11 mouse cellular contexts compared by ENCODE assay signal in genomic region chr5:133676791-133677450, GRCm38 (mm10).
DNase-seq lines count a peak whose midpoint lies in the region; ATAC-seq and TF ChIP-seq lines count a peak whose summit lies in the region.
"Had no signal": no experiment of that assay in that cellular context is flagged by ENCODE, and none has a peak within 500 bp of the region (broad histone marks: within the 10 kb centered on the region; RNA-seq: fewer than 3 reads in every experiment).

No protein-coding gene starts in this region.

- WGBS in hindbrain, postnatal 0 days: 45% methylated on average over 15 of the region's 15 CpGs
- WGBS in neural tube, embryonic 13.5 days: 46% methylated on average over 15 of the region's 15 CpGs
- WGBS in liver, postnatal 0 days (ENCODE audit: insufficient replicate concordance): 88% methylated on average over 15 of the region's 15 CpGs
- 77% methylated on average over 15 of the region's 15 CpGs for WGBS in lung, postnatal 0 days

- H3K36me3 ChIP-seq in hindbrain, postnatal 0 days (ENCODE audit: insufficient read depth, low read length): no peaks in the 10 kb centered on the region
- H3K36me3 ChIP-seq in neural tube, embryonic 13.5 days: no peaks in the 10 kb centered on the region
- no peaks in the 10 kb centered on the region for H3K36me3 ChIP-seq in liver, postnatal 0 days (replicated peaks; ENCODE audit: insufficient read depth, low read length)
- no peaks in the 10 kb centered on the region for H3K36me3 ChIP-seq in lung, postnatal 0 days (ENCODE audit: insufficient read depth, low read length)
- H3K36me3 ChIP-seq: intestine, embryonic 15.5 days had no signal

- DNase-seq in embryo, embryonic 10.5 days (ENCODE audit: low spot score): peak; percentile 11
- no peak for DNase-seq in embryo, embryonic 10 days (ENCODE audit: low spot score)
- peak; percentile 38 for DNase-seq in cerebellum, adult 9-10 months
- DNase-seq in hindbrain, postnatal 0 days (ENCODE audit: low spot score): peak; percentile 52
- no peak for DNase-seq in liver, postnatal 0 days
- no peak for DNase-seq in lung, postnatal 0 days (ENCODE audit: low spot score)
- DNase-seq: heart, adult 18-20 months; lung, postnatal 10 days had no signal

- no peaks in the 10 kb centered on the region; the same call in 1 of the 2 replicates for H3K4me1 ChIP-seq in hindbrain, postnatal 0 days (ENCODE audit: insufficient read depth, low read length)
- H3K4me1 ChIP-seq in neural tube, embryonic 13.5 days (replicated peaks): peaks cover 23% of the 10 kb centered on the region
- no peaks in the 10 kb centered on the region for H3K4me1 ChIP-seq in liver, postnatal 0 days (ENCODE audit: insufficient read depth)
- H3K4me1 ChIP-seq in lung, postnatal 0 days (ENCODE audit: insufficient read depth, low read depth, low read length): no peaks in the 10 kb centered on the region
- H3K4me1 ChIP-seq: intestine, embryonic 15.5 days had no signal

- no peaks in the 10 kb centered on the region for H3K9me3 ChIP-seq in hindbrain, postnatal 0 days (ENCODE audit: low read length)
- H3K9me3 ChIP-seq in neural tube, embryonic 13.5 days: no peaks in the 10 kb centered on the region
- no peaks in the 10 kb centered on the region for H3K9me3 ChIP-seq in liver, postnatal 0 days (ENCODE audit: low read length)
- H3K9me3 ChIP-seq in lung, postnatal 0 days (ENCODE audit: low read length): no peaks in the 10 kb centered on the region
- H3K9me3 ChIP-seq: intestine, embryonic 15.5 days had no signal

- no peaks in the 10 kb centered on the region for H3K27me3 ChIP-seq in hindbrain, postnatal 0 days (ENCODE audit: insufficient read depth, low read length)
- no peaks in the 10 kb centered on the region for H3K27me3 ChIP-seq in neural tube, embryonic 13.5 days
- H3K27me3 ChIP-seq in liver, postnatal 0 days (ENCODE audit: insufficient read depth, low read length): no peaks in the 10 kb centered on the region
- H3K27me3 ChIP-seq in lung, postnatal 0 days (replicated peaks; ENCODE audit: insufficient read depth, low read length): no peaks in the 10 kb centered on the region
- H3K27me3 ChIP-seq: intestine, embryonic 15.5 days had no signal

- no peak overlapping the region for H3K4me2 ChIP-seq in hindbrain, postnatal 0 days (ENCODE audit: low read depth, low read length)
- no peak overlapping the region for H3K4me2 ChIP-seq in neural tube, embryonic 13.5 days
- H3K4me2 ChIP-seq in liver, postnatal 0 days (ENCODE audit: low read depth, low read length): no peak overlapping the region
- no peak overlapping the region for H3K4me2 ChIP-seq in lung, postnatal 0 days (replicated peaks; ENCODE audit: low read depth, low read length)
- H3K4me2 ChIP-seq: intestine, embryonic 15.5 days had no signal

- TF ChIP-seq CTCF in hindbrain, postnatal 0 days (IDR thresholded peaks at IDR 0.05; ENCODE audit: low read depth): 0 out of 2 replicates have a peak, but pooled peaks have one; percentile 1
- TF ChIP-seq CTCF in liver, postnatal 0 days (IDR thresholded peaks at IDR 0.05; ENCODE audit: low read depth): no peak
- no peak for TF ChIP-seq CTCF in lung, postnatal 0 days (IDR thresholded peaks at IDR 0.05)

- no peak for TF ChIP-seq EP300 in liver, postnatal 0 days (IDR thresholded peaks at IDR 0.05; ENCODE audit: low read depth)
- no peak for TF ChIP-seq EP300 in lung, postnatal 0 days (IDR thresholded peaks at IDR 0.05)

- no peak overlapping the region for H3K27ac ChIP-seq in hindbrain, postnatal 0 days
- peak overlapping the region; percentile 69 for H3K27ac ChIP-seq in neural tube, embryonic 13.5 days (replicated peaks)
- no peak overlapping the region for H3K27ac ChIP-seq in liver, postnatal 0 days (ENCODE audit: low read depth)
- H3K27ac ChIP-seq in lung, postnatal 0 days (ENCODE audit: low read length): no peak overlapping the region
- H3K27ac ChIP-seq: intestine, embryonic 15.5 days had no signal

- H3K4me3 ChIP-seq in hindbrain, postnatal 0 days (ENCODE audit: low read length): no peak overlapping the region
- H3K4me3 ChIP-seq in neural tube, embryonic 13.5 days: no peak overlapping the region
- no peak overlapping the region for H3K4me3 ChIP-seq in liver, postnatal 0 days (ENCODE audit: low read depth, low read length)
- H3K4me3 ChIP-seq in lung, postnatal 0 days (ENCODE audit: low read depth, low read length): no peak overlapping the region
- H3K4me3 ChIP-seq: intestine, embryonic 15.5 days had no signal

- ATAC-seq in hindbrain, postnatal 0 days: no peak
- ATAC-seq in neural tube, embryonic 13.5 days (ENCODE audit: low read depth): peak; percentile 75
- ATAC-seq in liver, postnatal 0 days: no peak
- ATAC-seq in lung, postnatal 0 days: no peak
- ATAC-seq in megakaryocyte, adult 5-6 weeks (ENCODE audit: poor library complexity, severe bottlenecking): no peak
- ATAC-seq: intestine, embryonic 15.5 days had no signal

- H3K9ac ChIP-seq in hindbrain, postnatal 0 days (replicated peaks; ENCODE audit: low read length): no peak overlapping the region
- no peak overlapping the region for H3K9ac ChIP-seq in neural tube, embryonic 13.5 days
- no peak overlapping the region for H3K9ac ChIP-seq in liver, postnatal 0 days (replicated peaks)
- no peak overlapping the region for H3K9ac ChIP-seq in lung, postnatal 0 days (replicated peaks; ENCODE audit: low read depth)
- H3K9ac ChIP-seq: intestine, embryonic 15.5 days had no signal

Comparison
In these comparisons a context has a peak if more than half of its experiments do, and no peak if none do; other contexts are left out.
1. DNase-seq: peak in embryo, embryonic 10.5 days (single experiment), cerebellum, adult 9-10 months (single experiment) and hindbrain, postnatal 0 days (single experiment); none in embryo, embryonic 10 days (single experiment), liver, postnatal 0 days (single experiment) and lung, postnatal 0 days (single experiment).